Mouse (Mus musculus) neutrophil, adult 65 days (primary cell): ENCODE measurements around the gene Ndufb6. TPM values are rescaled to one million over a fixed set of nuclear protein-coding genes. Genes with fewer than 3 reads are reported as not detected.

ENCODE experiments used
- total RNA-seq: library from RNA; stranded (reverse); gene quantifications from 2 replicates; pipeline ENCODE4 v1.2.4, GENCODE M21; 2023

Gene Ndufb6
- total RNA-seq, result 32.3 and 33.4 TPM in 2 replicates

DNA sequence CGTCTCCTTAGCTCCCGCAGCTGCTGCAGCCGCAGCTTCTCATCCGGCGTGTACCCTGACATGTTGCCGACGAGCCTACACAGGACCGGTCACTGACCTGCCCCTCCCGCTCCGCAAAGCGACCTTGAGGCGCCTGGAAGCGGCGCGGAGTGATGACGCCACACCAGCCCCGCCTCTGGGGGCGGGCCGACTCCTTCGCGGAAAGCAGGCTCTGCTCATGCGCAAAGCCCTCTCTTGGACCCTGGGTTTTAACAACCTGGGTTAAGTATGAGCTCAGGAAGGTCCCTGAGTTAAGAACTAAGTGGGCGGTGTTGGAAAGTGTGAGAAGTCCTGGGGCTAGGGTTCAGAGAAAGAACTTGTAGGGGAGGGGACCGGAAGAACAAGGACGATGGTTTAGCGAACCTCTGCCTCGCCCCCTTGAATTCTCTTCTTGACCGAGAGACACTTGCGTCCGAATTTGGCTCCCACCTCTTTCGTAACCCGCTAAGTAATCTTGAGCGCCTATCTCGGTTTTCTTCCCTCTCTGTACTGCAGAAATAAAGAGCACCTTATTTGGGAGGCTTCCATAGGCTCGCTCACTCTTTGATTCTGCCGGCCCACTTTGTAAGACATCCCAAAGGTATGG, at the start of gene Ndufb6:
Gene Ndufb6, minus strand, starts transcription at position 146 of the 625 bp plus-strand sequence.

DNA sequence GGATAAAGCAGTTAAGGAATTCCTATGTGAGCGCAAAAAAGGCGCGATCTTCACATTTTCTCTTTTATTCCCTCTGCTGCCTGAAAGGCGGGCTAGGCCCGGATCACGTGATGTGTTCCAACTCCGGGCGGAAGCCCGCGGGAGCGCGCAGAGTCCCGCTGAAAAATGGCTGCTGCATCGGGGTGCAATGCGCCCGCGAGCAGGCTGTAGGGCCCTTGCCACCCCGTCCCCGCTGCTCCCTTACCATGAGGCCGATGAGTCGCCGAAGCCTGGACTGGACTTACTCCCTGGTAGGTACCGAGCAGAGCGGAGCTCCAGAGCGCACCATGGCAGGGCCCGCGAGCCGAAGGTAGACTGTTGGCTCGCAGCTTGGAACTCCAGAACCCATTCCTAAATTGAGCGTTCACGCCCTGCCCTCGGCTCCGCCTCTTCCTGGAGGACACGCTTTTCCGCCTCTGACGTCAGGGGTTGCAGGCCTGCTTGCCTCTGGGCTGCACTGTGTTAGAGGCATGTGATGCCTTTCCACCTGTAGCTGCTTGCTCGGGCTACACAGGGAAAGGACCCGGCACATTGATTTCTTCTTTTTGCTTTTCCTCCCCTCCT, 9.7 kb downstream of the Ndufb6 start, which contains the start of the genes Smim27 and Topors:
Gene Smim27, plus strand, starts transcription at position 150 of the 603 bp plus-strand sequence.
Gene Topors, minus strand, starts transcription at position 421 of the 603 bp plus-strand sequence.

DNA sequence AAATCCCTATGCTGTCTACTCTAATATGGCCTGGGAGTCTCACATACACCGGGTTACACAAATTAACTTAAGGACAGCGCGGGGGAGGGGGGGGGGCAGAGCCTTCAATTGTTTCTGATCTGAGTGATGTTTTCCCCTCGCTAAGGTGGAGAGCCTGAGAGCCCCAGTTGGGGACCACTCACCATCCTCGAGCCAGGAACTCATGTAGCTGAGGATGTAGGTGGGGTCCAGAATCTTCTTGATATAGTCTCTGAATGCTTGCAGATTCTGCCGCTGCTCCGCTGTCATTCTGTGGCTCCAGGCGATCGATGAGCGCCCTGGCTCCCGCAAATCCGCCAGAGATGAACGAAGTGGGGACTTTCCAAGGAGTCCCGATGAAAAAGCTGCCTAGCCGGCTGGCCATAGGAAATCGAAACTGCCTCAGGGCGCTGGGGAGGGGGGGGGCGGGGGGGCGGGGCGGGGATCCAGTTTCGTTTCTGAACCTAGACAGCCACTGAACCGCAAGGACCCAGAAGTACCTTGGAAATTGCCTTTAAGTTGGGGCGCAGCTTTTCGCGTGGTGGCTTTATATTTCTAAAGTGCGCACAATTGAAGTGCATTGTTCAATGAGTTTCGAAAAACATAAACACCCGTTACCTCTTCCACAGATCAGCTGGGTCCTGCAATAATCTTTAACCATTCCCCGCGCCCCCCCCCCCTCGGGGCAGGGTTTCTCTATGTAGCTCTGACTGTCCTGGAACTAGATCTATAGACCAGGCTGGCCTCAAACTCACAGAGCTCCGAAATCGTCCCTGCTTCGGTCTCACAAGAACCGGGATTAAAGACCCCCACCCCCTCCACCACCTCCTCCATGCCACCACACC, 39.6 kb downstream of the Ndufb6 start, which contains the start of gene Ddx58:
Gene Ddx58, minus strand, starts transcription at position 420 of the 863 bp plus-strand sequence.

Other genes with a start within 250 kb of the Ndufb6 start
- gene Aco1, start 136.3 kb downstream of the Ndufb6 start, total RNA-seq, result 9.7 and 9.9 TPM in 2 replicates
- gene Ddx58, start 39.6 kb downstream of the Ndufb6 start, total RNA-seq, result 44.2 and 50.9 TPM in 2 replicates
- gene Smim27, start 9.8 kb downstream of the Ndufb6 start, total RNA-seq, result 8.2 and 18.1 TPM in 2 replicates
- 24.1 and 26.7 TPM in 2 replicates for gene Topors, start 9.6 kb downstream of the Ndufb6 start, total RNA-seq
- not detected in 2 replicates for gene Tmem215, start 192.8 kb upstream of the Ndufb6 start, total RNA-seq